Mouse (Mus musculus): Measurements from ENCODE around the gene Ndufc1. TPM values are rescaled to one million over a fixed set of nuclear protein-coding genes. Genes with fewer than 3 reads are reported as not detected.
A peak's percentile ranks its signal among the peaks of the same experiment; 100 is the strongest.
"Not testable (repeated sequence)": the region's sequence is repeated elsewhere in the genome, so short reads cannot be mapped to it uniquely, and the experiment has no call there.

The Ndufc1 gene
- polyA plus RNA-seq, 1 experiment from 2014 or later: 723 TPM

DNA sequence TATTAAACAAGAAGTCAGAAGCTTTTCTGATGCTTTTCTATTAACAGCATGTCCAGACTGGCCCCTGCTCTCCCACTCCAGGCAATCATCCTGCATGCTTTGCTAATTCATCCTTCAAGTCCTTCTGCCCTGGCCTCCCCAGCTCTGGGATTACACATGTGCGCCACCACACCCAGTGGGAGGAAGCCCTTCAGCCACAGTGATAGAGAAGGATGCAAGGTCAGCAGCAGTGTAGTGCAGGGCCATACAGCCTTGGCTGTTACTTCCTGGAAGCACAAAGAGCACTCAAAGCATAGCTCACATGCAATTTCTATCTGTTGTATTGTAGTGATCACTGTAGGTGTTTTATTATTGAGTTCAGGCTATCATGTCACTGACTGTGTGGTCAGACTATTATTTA, 4.5 kb upstream of the Ndufc1 start:
- Histone ChIP-seq H3K36me3 (no peaks in the 10 kb centered on the region), H3K9ac (no peak overlapping the region), H3K27ac (no peak overlapping the region), H3K4me2 (replicated peaks) (no peak overlapping the region), H3K4me1 (peaks cover 20% of the 10 kb centered on the region), H3K27me3 (replicated peaks) (no peaks in the 10 kb centered on the region), H3K9me3 (no peaks in the 10 kb centered on the region), H3K4me3 (no peak overlapping the region)
- no peak for ATAC-seq (ENCODE audit: low FRiP score, low read depth)
- WGBS: 100% methylated on average over 1 of the region's 1 CpGs

DNA sequence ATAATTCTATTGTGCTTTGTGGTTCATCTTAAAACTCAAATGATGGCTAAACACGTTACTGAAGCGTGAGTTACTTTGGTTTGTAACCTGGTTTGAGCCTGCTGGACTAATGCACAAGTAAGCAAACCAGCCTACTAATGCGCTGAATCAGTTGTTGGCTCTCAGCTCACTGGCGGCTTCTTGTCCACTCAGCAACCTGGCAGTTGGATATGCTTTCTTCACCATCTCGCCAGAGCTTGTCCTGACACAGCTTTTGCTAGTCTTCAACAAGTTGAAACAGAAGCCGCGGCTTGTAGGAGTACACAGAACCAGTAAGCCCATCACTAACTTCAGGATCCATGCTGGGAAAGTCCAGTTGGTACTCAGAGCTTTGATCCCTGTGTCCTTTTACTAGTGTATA, 3.7 kb upstream of the Ndufc1 start:
- 95% methylated on average over 7 of the region's 7 CpGs for WGBS
- ATAC-seq (ENCODE audit: low FRiP score, low read depth): no peak
- no peaks in the 10 kb centered on the region for H3K9me3 ChIP-seq
- no peak overlapping the region for H3K9ac ChIP-seq
- H3K4me2 ChIP-seq (replicated peaks): no peak overlapping the region
- no peaks in the 10 kb centered on the region for H3K27me3 ChIP-seq (replicated peaks)
- H3K4me3 ChIP-seq: no peak overlapping the region
- H3K36me3 ChIP-seq: no peaks in the 10 kb centered on the region
- peaks cover 22% of the 10 kb centered on the region for H3K4me1 ChIP-seq
- no peak overlapping the region for H3K27ac ChIP-seq

DNA sequence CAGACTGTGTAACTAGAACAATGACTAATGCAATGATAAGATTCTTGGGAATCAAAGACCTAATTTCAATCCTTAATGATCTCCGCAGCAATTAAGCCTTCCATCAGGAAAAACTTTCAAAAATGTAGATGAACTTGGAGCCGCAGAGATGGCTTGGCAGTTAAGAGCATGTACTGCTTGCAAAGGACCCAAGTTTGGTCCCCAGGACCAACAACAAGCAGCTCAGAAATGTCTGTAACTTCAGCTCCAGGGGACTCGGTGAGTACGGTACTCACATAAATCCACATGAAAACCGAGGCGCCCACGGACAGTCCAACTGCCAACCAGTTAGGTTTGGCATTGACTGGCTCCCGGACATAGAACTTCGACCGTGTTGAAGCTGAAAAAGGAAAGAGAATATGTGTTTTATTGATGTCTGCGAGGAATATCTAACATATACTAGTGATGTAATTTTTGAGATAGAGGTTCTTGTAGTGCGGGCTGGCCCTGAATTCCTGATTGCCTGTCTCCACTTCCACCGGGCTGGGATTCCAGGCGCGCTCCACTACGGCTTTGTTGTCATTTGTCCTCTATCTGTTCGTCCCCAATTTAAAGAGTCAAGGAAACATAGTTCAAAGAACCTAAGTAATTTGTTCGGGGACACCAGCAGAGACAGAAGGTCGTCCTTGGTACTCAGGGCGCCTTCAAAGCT, 773 bp downstream of the Ndufc1 start:
- Histone ChIP-seq H3K4me1 (peaks cover 9% of the 10 kb centered on the region), H3K9ac (peak overlapping the region; percentile 82), H3K4me3 (peak overlapping the region; percentile 78), H3K4me2 (replicated peaks) (peak overlapping the region; percentile 69), H3K9me3 (no peaks in the 10 kb centered on the region), H3K27ac (peak overlapping the region; percentile 92), H3K36me3 (peaks cover 17% of the 10 kb centered on the region), H3K27me3 (replicated peaks) (no peaks in the 10 kb centered on the region)
- WGBS: 19% methylated on average over 20 of the region's 20 CpGs
- peak; percentile 22; the same call in 1 of the 2 replicates for ATAC-seq (ENCODE audit: low FRiP score, low read depth)

DNA sequence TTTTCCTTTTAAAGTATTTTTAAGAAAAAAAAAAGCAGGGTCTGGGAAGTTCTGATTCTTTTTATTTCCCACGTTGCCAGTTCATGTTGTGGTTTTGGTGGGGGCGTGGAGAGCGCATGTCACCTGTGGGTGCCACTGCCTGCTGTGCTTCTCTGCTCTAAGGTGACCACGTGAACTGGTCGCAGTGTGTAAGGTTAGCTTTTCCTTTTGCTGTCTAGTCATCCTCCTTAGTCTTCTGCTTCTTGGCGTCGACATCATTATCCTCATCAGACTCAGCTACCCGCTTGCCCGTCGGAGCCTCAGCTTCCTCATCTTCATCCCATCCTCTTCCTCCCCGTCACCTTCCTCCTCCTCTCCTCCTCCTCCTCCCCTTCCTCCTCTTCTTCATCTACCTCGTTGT, 6.2 kb downstream of the Ndufc1 start:
- Histone ChIP-seq H3K9ac (no peak overlapping the region), H3K36me3 (peaks cover 20% of the 10 kb centered on the region), H3K4me2 (replicated peaks) (no peak overlapping the region), H3K27ac (no peak overlapping the region), H3K9me3 (no peaks in the 10 kb centered on the region), H3K27me3 (replicated peaks) (peaks cover 3% of the 10 kb centered on the region), H3K4me3 (no peak overlapping the region), H3K4me1 (peaks cover 2% of the 10 kb centered on the region)
- no peak for ATAC-seq (ENCODE audit: low FRiP score, low read depth)
- 94% methylated on average over 12 of the region's 12 CpGs for WGBS

DNA sequence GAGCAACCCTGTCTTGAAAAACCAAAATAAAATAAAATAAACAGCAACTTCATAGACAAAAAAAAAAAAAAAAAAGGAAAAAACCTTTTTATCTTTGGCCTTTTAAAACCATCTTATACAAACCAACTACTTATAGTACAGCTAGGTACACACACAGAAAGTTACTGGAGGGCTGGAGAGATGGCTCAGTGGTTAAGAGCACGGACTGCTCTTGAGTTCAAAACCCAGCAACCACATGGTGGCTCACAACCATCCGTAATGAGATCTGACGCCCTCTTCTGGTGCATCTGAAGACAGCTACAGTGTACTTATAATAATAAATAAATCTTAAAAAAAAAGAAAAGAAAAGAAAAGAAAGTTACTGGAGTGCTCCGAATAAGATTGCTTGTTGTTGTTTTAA, 6.7 kb downstream of the Ndufc1 start:
- not testable (repeated sequence) for H3K4me1 ChIP-seq; ATAC-seq (ENCODE audit: low FRiP score, low read depth); H3K27ac ChIP-seq; H3K27me3 ChIP-seq (replicated peaks); H3K9me3 ChIP-seq; H3K9ac ChIP-seq; H3K4me3 ChIP-seq; H3K4me2 ChIP-seq (replicated peaks)
- peaks cover 20% of the 10 kb centered on the region for H3K36me3 ChIP-seq
- 62% methylated on average over 4 of the region's 4 CpGs for WGBS

DNA sequence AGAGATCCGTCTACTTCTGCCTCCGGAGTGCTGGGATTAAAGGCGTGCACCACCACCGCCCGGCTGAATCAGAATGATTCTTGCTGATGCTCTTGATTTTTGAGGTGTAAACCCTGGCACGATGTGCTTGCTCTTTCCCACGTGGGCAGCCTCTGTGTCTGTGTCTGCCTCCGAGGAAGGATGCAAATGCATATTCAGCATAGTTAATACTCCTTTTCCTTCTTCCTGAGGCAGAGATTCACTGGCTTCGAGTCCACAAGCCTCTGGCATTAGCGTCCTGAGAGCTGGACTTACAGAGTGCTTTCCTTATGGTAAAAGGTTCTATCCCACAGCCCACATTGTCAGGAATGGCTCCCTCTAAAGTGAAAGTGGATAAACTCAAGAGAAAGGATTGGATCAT, 8.1 kb downstream of the Ndufc1 start:
- Histone ChIP-seq H3K4me2 (replicated peaks) (no peak overlapping the region), H3K9ac (no peak overlapping the region), H3K9me3 (no peaks in the 10 kb centered on the region), H3K4me1 (peaks cover 7% of the 10 kb centered on the region; the same call in 1 of the 2 replicates), H3K4me3 (no peak overlapping the region), H3K27me3 (replicated peaks) (peaks cover 19% of the 10 kb centered on the region), H3K27ac (no peak overlapping the region), H3K36me3 (peaks cover 15% of the 10 kb centered on the region)
- ATAC-seq (ENCODE audit: low FRiP score, low read depth): no peak
- 84% methylated on average over 10 of the region's 10 CpGs for WGBS

DNA sequence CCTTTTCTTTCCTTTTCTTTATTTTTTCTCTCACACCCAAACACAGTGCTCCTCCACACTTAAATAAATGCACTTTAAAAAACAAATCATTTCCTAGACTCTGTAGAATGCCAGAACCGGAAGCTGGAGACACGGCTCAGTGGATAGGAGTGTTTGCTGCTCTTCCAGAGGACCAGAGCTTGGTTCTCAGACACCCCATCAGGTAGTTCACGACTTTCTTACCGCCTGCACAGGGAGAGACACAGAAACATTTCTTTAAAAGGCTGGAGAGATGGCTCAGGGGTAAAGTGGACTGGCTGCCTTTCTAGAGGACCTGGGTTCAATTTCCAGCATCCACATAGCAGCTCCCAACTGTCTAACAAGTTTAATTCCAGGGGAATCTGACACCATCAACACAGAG, 9.3 kb downstream of the Ndufc1 start:
- H3K9ac ChIP-seq: no peak overlapping the region
- peaks cover 7% of the 10 kb centered on the region; the same call in 1 of the 2 replicates for H3K4me1 ChIP-seq
- no peak overlapping the region for H3K4me2 ChIP-seq (replicated peaks)
- no peak for ATAC-seq (ENCODE audit: low FRiP score, low read depth)
- H3K27ac ChIP-seq: no peak overlapping the region
- H3K36me3 ChIP-seq: peaks cover 15% of the 10 kb centered on the region
- no peaks in the 10 kb centered on the region for H3K9me3 ChIP-seq
- H3K27me3 ChIP-seq (replicated peaks): peaks cover 28% of the 10 kb centered on the region
- H3K4me3 ChIP-seq: no peak overlapping the region
- WGBS: 62% methylated on average over 4 of the region's 4 CpGs

DNA sequence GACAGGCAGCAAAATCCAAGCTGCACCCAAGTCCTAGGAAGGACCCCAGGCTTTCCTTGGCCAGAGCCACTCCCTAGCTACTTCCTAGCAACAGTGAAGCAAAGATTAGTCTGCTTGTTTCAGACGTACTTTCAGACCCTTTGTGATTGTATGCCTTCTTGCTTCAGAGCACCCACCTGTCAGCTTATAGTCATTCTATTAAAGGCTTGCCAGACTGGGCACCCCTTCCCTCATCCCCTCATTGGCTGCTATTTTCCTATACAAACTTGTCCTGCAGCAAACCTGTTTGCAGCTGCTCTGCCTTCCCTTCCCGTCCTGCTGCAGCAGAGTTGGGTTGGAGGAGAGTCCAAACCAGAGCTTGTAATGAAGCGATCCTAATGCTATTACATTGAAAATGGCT, 10.1 kb downstream of the Ndufc1 start:
- H3K4me3 ChIP-seq: no peak overlapping the region
- H3K27me3 ChIP-seq (replicated peaks): peaks cover 28% of the 10 kb centered on the region
- no peak overlapping the region for H3K4me2 ChIP-seq (replicated peaks)
- WGBS: 12% methylated on average over 3 of the region's 3 CpGs
- no peak overlapping the region for H3K9ac ChIP-seq
- no peak overlapping the region for H3K27ac ChIP-seq
- H3K9me3 ChIP-seq: no peaks in the 10 kb centered on the region
- peaks cover 7% of the 10 kb centered on the region; the same call in 1 of the 2 replicates for H3K4me1 ChIP-seq
- peaks cover 8% of the 10 kb centered on the region for H3K36me3 ChIP-seq
- ATAC-seq (ENCODE audit: low FRiP score, low read depth): no peak

DNA sequence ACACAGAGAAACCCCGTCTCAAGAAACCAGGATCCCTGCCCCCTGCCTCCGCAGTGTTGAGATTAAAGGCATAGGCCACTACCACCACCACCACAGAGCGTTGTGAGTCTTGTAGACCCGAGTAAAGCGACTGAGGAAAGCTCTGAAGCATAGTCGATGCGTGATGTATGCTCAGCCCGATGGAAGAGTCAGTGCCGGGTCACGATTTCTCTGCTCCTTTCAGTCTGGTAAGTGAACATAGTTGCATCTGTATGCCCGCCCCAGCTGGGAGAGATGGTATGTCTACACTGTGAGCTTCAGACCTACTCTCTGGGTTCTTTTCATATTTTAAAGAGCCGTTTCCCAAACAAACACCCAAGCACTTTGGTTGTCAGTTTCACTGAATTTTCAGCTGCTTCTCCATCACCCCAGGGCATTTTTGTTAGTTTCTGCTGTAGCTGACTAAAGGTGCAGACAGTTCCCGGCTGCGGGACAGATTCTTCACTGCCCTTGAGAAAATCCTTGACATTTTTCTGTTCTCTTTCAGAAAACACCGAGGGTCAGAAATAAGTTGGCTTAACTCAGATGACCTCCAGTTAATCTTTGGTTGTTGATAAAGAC, 11.0 kb downstream of the Ndufc1 start:
- 51% methylated on average over 15 of the region's 15 CpGs for WGBS
- Histone ChIP-seq H3K4me2 (replicated peaks) (no peak overlapping the region), H3K9ac (no peak overlapping the region), H3K27me3 (replicated peaks) (peaks cover 28% of the 10 kb centered on the region), H3K27ac (no peak overlapping the region), H3K4me3 (no peak overlapping the region), H3K4me1 (peaks cover 7% of the 10 kb centered on the region; the same call in 1 of the 2 replicates), H3K9me3 (no peaks in the 10 kb centered on the region), H3K36me3 (peaks cover under 1% of the 10 kb centered on the region; the same call in 1 of the 2 replicates)
- ATAC-seq (ENCODE audit: low FRiP score, low read depth): no peak

DNA sequence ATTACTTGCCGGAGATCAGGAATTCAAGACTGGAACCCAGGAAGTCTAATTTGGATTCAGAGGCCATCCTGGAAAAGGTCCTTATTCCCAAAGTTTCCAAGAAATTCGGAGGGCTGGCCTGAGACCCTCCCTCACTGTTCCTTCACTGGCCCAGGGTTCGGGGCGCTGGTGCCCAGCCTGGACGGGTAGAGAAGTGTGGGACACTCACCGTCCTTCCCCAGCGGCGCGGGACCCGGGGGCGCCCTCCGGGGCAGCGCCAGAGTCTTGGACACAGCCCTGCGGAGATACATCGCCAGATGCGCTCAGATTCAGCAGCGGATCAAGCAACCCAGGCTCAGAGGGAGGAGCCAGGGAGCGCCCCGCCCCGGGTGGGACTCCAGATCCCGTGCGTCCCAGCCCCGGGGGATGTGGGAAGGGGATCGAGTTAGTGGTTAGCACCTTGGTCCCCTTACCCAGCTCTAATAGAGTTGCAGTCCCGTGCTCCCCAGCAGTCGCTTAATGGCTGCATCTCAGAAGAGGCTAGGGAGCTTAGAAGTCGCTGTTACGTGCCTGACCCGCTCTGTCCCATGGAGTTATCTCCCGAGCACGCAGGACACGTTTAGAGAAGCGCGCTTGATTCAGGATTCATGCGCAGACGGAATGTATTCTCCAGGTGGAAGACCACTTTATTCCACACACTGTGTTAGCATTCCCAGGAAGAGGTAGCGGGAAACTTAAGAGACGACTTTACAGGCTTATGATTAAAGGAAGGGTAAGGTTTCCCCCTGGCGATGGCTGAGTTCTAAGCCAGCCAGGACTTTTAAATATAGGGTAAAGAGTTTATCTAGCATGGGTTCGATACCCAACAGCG, 12.3 kb downstream of the Ndufc1 start, which contains the start of gene Mgarp:
TSS of gene Mgarp (minus strand) at position 520 of the 850 bp plus-strand sequence.
- WGBS: 3% methylated on average over 41 of the region's 41 CpGs
- Histone ChIP-seq H3K36me3 (no peaks in the 10 kb centered on the region), H3K27me3 (replicated peaks) (peaks cover 28% of the 10 kb centered on the region), H3K4me1 (peaks cover 7% of the 10 kb centered on the region; the same call in 1 of the 2 replicates), H3K9me3 (no peaks in the 10 kb centered on the region), H3K4me2 (replicated peaks) (peak within 1 kb of the TSS; percentile 72), H3K27ac (no peak within 1 kb of the TSS), H3K9ac (peak within 1 kb of the TSS; percentile 47; the same call in 1 of the 2 replicates), H3K4me3 (peak within 1 kb of the TSS; percentile 37)
- peak; percentile 76 for ATAC-seq (ENCODE audit: low FRiP score, low read depth)

DNA sequence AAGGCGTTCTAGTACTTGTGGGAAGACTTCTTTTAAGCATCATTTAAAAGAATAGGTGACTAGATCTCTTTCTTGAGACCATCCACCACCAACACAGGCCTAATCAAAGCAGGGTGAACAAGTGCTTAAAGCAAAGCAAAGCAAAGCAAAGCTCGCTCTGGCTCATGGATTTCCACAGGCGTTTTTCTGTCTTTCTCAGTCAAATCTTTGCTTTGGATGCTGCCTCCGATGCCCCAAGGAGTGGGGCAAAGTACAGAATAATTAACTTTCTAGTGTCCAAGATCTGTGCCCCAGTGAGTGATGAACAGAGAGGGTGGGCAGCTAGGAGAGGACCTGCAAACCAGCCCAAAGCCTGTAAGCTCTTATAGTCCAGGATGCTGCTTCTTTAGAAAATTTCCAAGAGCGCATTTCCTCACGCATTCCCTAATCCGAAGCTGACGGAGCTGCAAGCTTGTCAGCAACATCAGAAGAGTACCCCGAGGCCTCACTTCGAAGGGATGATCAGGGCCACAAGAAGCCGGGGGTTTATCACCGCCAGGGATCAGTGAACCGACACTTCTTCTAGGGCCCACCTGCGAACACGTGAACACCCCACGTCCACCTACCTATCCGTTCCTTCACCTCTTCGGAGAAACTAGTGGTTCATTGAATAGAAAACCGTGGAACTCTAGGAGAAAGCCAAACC, 13.2 kb downstream of the Ndufc1 start:
- Histone ChIP-seq H3K9me3 (no peaks in the 10 kb centered on the region), H3K4me1 (peaks cover 7% of the 10 kb centered on the region; the same call in 1 of the 2 replicates), H3K4me2 (replicated peaks) (peak overlapping the region; percentile 72), H3K9ac (no peak overlapping the region), H3K4me3 (no peak overlapping the region), H3K36me3 (no peaks in the 10 kb centered on the region), H3K27me3 (replicated peaks) (peaks cover 28% of the 10 kb centered on the region), H3K27ac (no peak overlapping the region)
- ATAC-seq (ENCODE audit: low FRiP score, low read depth): no peak
- 26% methylated on average over 19 of the region's 19 CpGs for WGBS
